ENCODE assay signal across 7 mouse cellular contexts in genomic region chr3:88157771-88158597, GRCm38 (mm10). TPM values are rescaled to one million over a fixed set of nuclear protein-coding genes. Genes with fewer than 3 reads are reported as not detected.
DNase-seq lines count a peak whose midpoint lies in the region; ATAC-seq lines count a peak whose summit lies in the region.

No protein-coding gene starts in this region.

- peak; percentile 40; the same call in 1 of the 2 replicates for ATAC-seq in liver, embryonic 12.5 days
- ATAC-seq in neural tube, embryonic 11.5 days (ENCODE audit: insufficient read depth, low FRiP score, low TSS enrichment), result peak; percentile 48

- DNase-seq in right cerebral cortex, postnatal 4 days, result peak; percentile 57
- DNase-seq in right cerebral cortex, postnatal 25 days, result no peak
- DNase-seq in embryo, embryonic 10 days (ENCODE audit: low spot score), result peak; percentile 88
- DNase-seq in heart, postnatal 14 days, result peak; percentile 64 to 65
- peak; percentile 71 for DNase-seq in neural tube, embryonic 11.5 days (ENCODE audit: low spot score)
- DNase-seq in urinary bladder, postnatal 36 days (ENCODE audit: low spot score in 2 of 2), result no peak

- no peak overlapping the region for H3K4me3 ChIP-seq in liver, embryonic 12.5 days
- no peak overlapping the region for H3K4me3 ChIP-seq in neural tube, embryonic 11.5 days (ENCODE audit: low read depth, low read length)

- H3K9ac ChIP-seq in liver, embryonic 12.5 days, result no peak overlapping the region
- no peak overlapping the region for H3K9ac ChIP-seq in neural tube, embryonic 11.5 days (ENCODE audit: low read length)

- H3K4me2 ChIP-seq in liver, embryonic 12.5 days, result no peak overlapping the region
- H3K4me2 ChIP-seq in neural tube, embryonic 11.5 days (ENCODE audit: low read depth), result 0 out of 2 replicates have a peak overlapping the region, but pooled peaks have one; percentile 2

- 46% methylated on average over 22 of the region's 23 CpGs for WGBS in liver, embryonic 12.5 days (ENCODE audit: insufficient replicate concordance)
- WGBS in neural tube, embryonic 11.5 days, result 15% methylated on average over 22 of the region's 23 CpGs

- no peaks in the 10 kb centered on the region for H3K27me3 ChIP-seq in liver, embryonic 12.5 days (replicated peaks)
- H3K27me3 ChIP-seq in neural tube, embryonic 11.5 days (ENCODE audit: control insufficient read depth, insufficient read depth, low read length), result no peaks in the 10 kb centered on the region

- peaks cover 81% of the 10 kb centered on the region for H3K36me3 ChIP-seq in liver, embryonic 12.5 days
- H3K36me3 ChIP-seq in neural tube, embryonic 11.5 days (ENCODE audit: control insufficient read depth, insufficient read depth, low read length), result peaks cover 16% of the 10 kb centered on the region

- peaks cover 32% of the 10 kb centered on the region for H3K4me1 ChIP-seq in liver, embryonic 12.5 days
- no peaks in the 10 kb centered on the region for H3K4me1 ChIP-seq in neural tube, embryonic 11.5 days (ENCODE audit: control insufficient read depth, insufficient read depth, low read length)

- intact Hi-C loops in heart, postnatal 14 days (cut with DNase I), result loop anchor here (5.0 kb wide), 1 partner anchor 71 kb away; no protein-coding TSS in a partner anchor

- no peak overlapping the region for H3K27ac ChIP-seq in liver, embryonic 12.5 days
- no peak overlapping the region for H3K27ac ChIP-seq in neural tube, embryonic 11.5 days (ENCODE audit: low read depth, low read length)

- no peaks in the 10 kb centered on the region for H3K9me3 ChIP-seq in liver, embryonic 12.5 days (replicated peaks)
- no peaks in the 10 kb centered on the region for H3K9me3 ChIP-seq in neural tube, embryonic 11.5 days (ENCODE audit: control insufficient read depth, low read length)

RNA-seq across cellular contexts. Expression of gene Mef2d, which starts 15.8 kb away (rescaled TPM):
- 100 to 1,000 TPM; 128 to 130 TPM for total RNA-seq in heart, postnatal 14 days (2021)
- polyA plus RNA-seq in liver, embryonic 12.5 days (2016; fragmentation: Nextera tagmentation; extraction: Ambion mirVana), result 12.1 and 13.6 TPM in 2 replicates
- polyA plus RNA-seq in neural tube, embryonic 11.5 days (2014; fragmentation: Nextera tagmentation; extraction: Ambion mirVana), result 16.6 and 18.1 TPM in 2 replicates

Comparison
In these comparisons a context has a peak if more than half of its experiments do, and no peak if none do; other contexts are left out.
1. DNase-seq: peak in right cerebral cortex, postnatal 4 days (single experiment), embryo, embryonic 10 days (single experiment), heart, postnatal 14 days (2 of 2) and neural tube, embryonic 11.5 days (single experiment); none in right cerebral cortex, postnatal 25 days (single experiment) and urinary bladder, postnatal 36 days (0 of 2).